8 mouse cellular contexts compared by ENCODE assay signal in genomic region chr5:114356250-114356935, GRCm38 (mm10). TPM values are rescaled to one million over a fixed set of nuclear protein-coding genes. Genes with fewer than 3 reads are reported as not detected.
DNase-seq lines count a peak whose midpoint lies in the region; ATAC-seq and TF ChIP-seq lines count a peak whose summit lies in the region.

No protein-coding gene starts in this region.

- WGBS in embryonic facial prominence, embryonic 13.5 days, result 20% methylated on average over 7 of the region's 7 CpGs
- 18% methylated on average over 7 of the region's 7 CpGs for WGBS in heart, adult 2 months
- 14% methylated on average over 7 of the region's 7 CpGs for WGBS in limb, embryonic 13.5 days
- WGBS in midbrain, embryonic 15.5 days, result 27% methylated on average over 7 of the region's 7 CpGs
- 12% methylated on average over 7 of the region's 7 CpGs for WGBS in stomach, embryonic 16.5 days

- no peak; the same call in 1 of the 2 replicates for ATAC-seq in embryonic facial prominence, embryonic 13.5 days (ENCODE audit: insufficient number of reproducible peaks, insufficient read depth, low FRiP score, low TSS enrichment, low read depth)
- peak; percentile 80 for ATAC-seq in limb, embryonic 13.5 days (ENCODE audit: low FRiP score, low read depth)
- ATAC-seq in midbrain, embryonic 15.5 days (replicated peaks), result peak; percentile 49; the same call in 1 of the 2 replicates
- ATAC-seq in stomach, embryonic 16.5 days (ENCODE audit: insufficient read depth, low FRiP score), result peak; percentile 91

- H3K27me3 ChIP-seq in embryonic facial prominence, embryonic 13.5 days, result no peaks in the 10 kb centered on the region
- no peaks in the 10 kb centered on the region for H3K27me3 ChIP-seq in heart, adult 2 months (ENCODE audit: control insufficient read depth, insufficient read depth, low read length)
- H3K27me3 ChIP-seq in limb, embryonic 13.5 days, result no peaks in the 10 kb centered on the region
- H3K27me3 ChIP-seq in midbrain, embryonic 15.5 days (replicated peaks), result no peaks in the 10 kb centered on the region
- H3K27me3 ChIP-seq in stomach, embryonic 16.5 days (ENCODE audit: control insufficient read depth, insufficient read depth, low read length), result no peaks in the 10 kb centered on the region

- peak overlapping the region; percentile 49 for H3K9ac ChIP-seq in embryonic facial prominence, embryonic 13.5 days
- no peak overlapping the region for H3K9ac ChIP-seq in heart, adult 2 months (ENCODE audit: low read depth, low read length)
- peak overlapping the region; percentile 36; the same call in 1 of the 2 replicates for H3K9ac ChIP-seq in limb, embryonic 13.5 days
- no peak overlapping the region for H3K9ac ChIP-seq in midbrain, embryonic 15.5 days
- peak overlapping the region; percentile 63 for H3K9ac ChIP-seq in stomach, embryonic 16.5 days (ENCODE audit: low read length)

- peaks cover 27% of the 10 kb centered on the region for H3K36me3 ChIP-seq in embryonic facial prominence, embryonic 13.5 days
- H3K36me3 ChIP-seq in heart, adult 2 months (ENCODE audit: control insufficient read depth, insufficient read depth, low read length), result no peaks in the 10 kb centered on the region
- H3K36me3 ChIP-seq in limb, embryonic 13.5 days, result peaks cover 27% of the 10 kb centered on the region
- no peaks in the 10 kb centered on the region for H3K36me3 ChIP-seq in midbrain, embryonic 15.5 days (replicated peaks)
- H3K36me3 ChIP-seq in stomach, embryonic 16.5 days (ENCODE audit: control insufficient read depth, insufficient read depth, low read length), result no peaks in the 10 kb centered on the region

- peak overlapping the region; percentile 44 for H3K4me2 ChIP-seq in embryonic facial prominence, embryonic 13.5 days
- peak overlapping the region; percentile 37 for H3K4me2 ChIP-seq in limb, embryonic 13.5 days (replicated peaks)
- H3K4me2 ChIP-seq in midbrain, embryonic 15.5 days, result no peak overlapping the region
- peak overlapping the region; percentile 53 for H3K4me2 ChIP-seq in stomach, embryonic 16.5 days (ENCODE audit: low read depth, low read length)

- peak; percentile 77; the same call in 1 of the 2 replicates for TF ChIP-seq EP300 in heart, adult 2 months (IDR thresholded peaks at IDR 0.05; ENCODE audit: insufficient read depth, low read depth, low read length)

- TF ChIP-seq CTCF in heart, adult 2 months (IDR thresholded peaks at IDR 0.05), result peak; percentile 92

- H3K4me1 ChIP-seq in embryonic facial prominence, embryonic 13.5 days, result peaks cover 23% of the 10 kb centered on the region
- H3K4me1 ChIP-seq in heart, adult 2 months (ENCODE audit: control insufficient read depth, insufficient read depth, low read length), result peaks cover 1% of the 10 kb centered on the region; the same call in 1 of the 2 replicates
- H3K4me1 ChIP-seq in limb, embryonic 13.5 days, result peaks cover 21% of the 10 kb centered on the region
- peaks cover 15% of the 10 kb centered on the region for H3K4me1 ChIP-seq in midbrain, embryonic 15.5 days
- peaks cover 28% of the 10 kb centered on the region for H3K4me1 ChIP-seq in stomach, embryonic 16.5 days (ENCODE audit: control insufficient read depth, insufficient read depth, low read length)

- peak overlapping the region; percentile 83 for H3K27ac ChIP-seq in embryonic facial prominence, embryonic 13.5 days
- peak overlapping the region; percentile 18; the same call in 1 of the 2 replicates for H3K27ac ChIP-seq in heart, adult 2 months
- H3K27ac ChIP-seq in limb, embryonic 13.5 days, result peak overlapping the region; percentile 49; the same call in 1 of the 2 replicates
- H3K27ac ChIP-seq in midbrain, embryonic 15.5 days, result no peak overlapping the region
- H3K27ac ChIP-seq in stomach, embryonic 16.5 days (ENCODE audit: low read length), result peak overlapping the region; percentile 98

- H3K9me3 ChIP-seq in embryonic facial prominence, embryonic 13.5 days, result no peaks in the 10 kb centered on the region
- H3K9me3 ChIP-seq in limb, embryonic 13.5 days, result no peaks in the 10 kb centered on the region
- no peaks in the 10 kb centered on the region for H3K9me3 ChIP-seq in midbrain, embryonic 15.5 days
- no peaks in the 10 kb centered on the region for H3K9me3 ChIP-seq in stomach, embryonic 16.5 days (replicated peaks; ENCODE audit: control insufficient read depth, low read length)

- no peaks in the 10 kb centered on the region for H3K79me2 ChIP-seq in heart, adult 2 months (replicated peaks; ENCODE audit: control insufficient read depth, insufficient read depth, low read length)

- TF ChIP-seq POLR2A in heart, adult 2 months (IDR thresholded peaks at IDR 0.05; ENCODE audit: insufficient read depth, low read depth, low read length), result peak; percentile 31; the same call in 1 of the 2 replicates

- peak; percentile 40 to 60 for DNase-seq in spleen, adult 18-20 months
- no peak for DNase-seq in spleen, adult 12 weeks (ENCODE audit: low spot score)
- DNase-seq in heart, adult 2 months, result peak; percentile 79 to 83
- DNase-seq in kidney, adult 8-10 months, result peak; percentile 79 to 83

- H3K4me3 ChIP-seq in embryonic facial prominence, embryonic 13.5 days, result 0 out of 2 replicates have a peak overlapping the region, but pooled peaks have one; percentile 5
- H3K4me3 ChIP-seq in heart, adult 2 months, result no peak overlapping the region
- H3K4me3 ChIP-seq in limb, embryonic 13.5 days, result no peak overlapping the region
- H3K4me3 ChIP-seq in midbrain, embryonic 15.5 days, result no peak overlapping the region
- H3K4me3 ChIP-seq in stomach, embryonic 16.5 days (replicated peaks; ENCODE audit: low read length), result peak overlapping the region; percentile 31

- intact Hi-C loops in heart, adult 2 months (cut with DNase I), result loop anchor here (1.0 to 2.0 kb wide), 2 partner anchors 27 to 44 kb away; no protein-coding TSS in a partner anchor

RNA-seq across cellular contexts. Expression of gene Kctd10, which starts 23.9 kb away (rescaled TPM):
- 108 and 110 TPM in 2 replicates for polyA plus RNA-seq in embryonic facial prominence, embryonic 13.5 days (2015; fragmentation: Nextera tagmentation; extraction: Ambion mirVana)
- total RNA-seq in heart, adult 2 months (2021), result 10 to 100 TPM; 48.9 to 51.8 TPM
- polyA plus RNA-seq in heart, adult 2 months (2012; rRNA removed), result 48.0 and 63.5 TPM in 2 replicates
- polyA plus RNA-seq in limb, embryonic 13.5 days (2015; fragmentation: Nextera tagmentation; extraction: Ambion mirVana), result 87.3 and 90.6 TPM in 2 replicates
- polyA plus RNA-seq in midbrain, embryonic 15.5 days (2015; fragmentation: Nextera tagmentation; extraction: Ambion mirVana), result 80.7 and 82.7 TPM in 2 replicates
- polyA plus RNA-seq in stomach, embryonic 16.5 days (2015; fragmentation: Nextera tagmentation; extraction: Ambion mirVana), result 145 and 161 TPM in 2 replicates

RNA-seq across cellular contexts. Expression of gene Ube3b, which starts 24.0 kb away (rescaled TPM):
- 41.4 and 43.4 TPM in 2 replicates for polyA plus RNA-seq in embryonic facial prominence, embryonic 13.5 days (2015; fragmentation: Nextera tagmentation; extraction: Ambion mirVana)
- 100 to 1,000 TPM in 1 of 2 experiments, 10 to 100 TPM in 1; 86.3 to 101 TPM for total RNA-seq in heart, adult 2 months (2021)
- polyA plus RNA-seq in heart, adult 2 months (2012; rRNA removed), result 84.2 and 103 TPM in 2 replicates
- polyA plus RNA-seq in limb, embryonic 13.5 days (2015; fragmentation: Nextera tagmentation; extraction: Ambion mirVana), result 42.1 and 46.0 TPM in 2 replicates
- 41.3 and 41.4 TPM in 2 replicates for polyA plus RNA-seq in midbrain, embryonic 15.5 days (2015; fragmentation: Nextera tagmentation; extraction: Ambion mirVana)
- polyA plus RNA-seq in stomach, embryonic 16.5 days (2015; fragmentation: Nextera tagmentation; extraction: Ambion mirVana), result 42.5 and 48.1 TPM in 2 replicates

Comparison
In these comparisons a context has a peak if more than half of its experiments do, and no peak if none do; other contexts are left out.
1. H3K4me3 ChIP-seq: peak in embryonic facial prominence, embryonic 13.5 days (single experiment) and stomach, embryonic 16.5 days (single experiment); none in heart, adult 2 months (single experiment), limb, embryonic 13.5 days (single experiment) and midbrain, embryonic 15.5 days (single experiment).
2. H3K9ac ChIP-seq: peak in embryonic facial prominence, embryonic 13.5 days (single experiment), limb, embryonic 13.5 days (single experiment) and stomach, embryonic 16.5 days (single experiment); none in heart, adult 2 months (single experiment) and midbrain, embryonic 15.5 days (single experiment).